Mouse (Mus musculus) neural tube, embryonic 15.5 days (tissue): Measurements from ENCODE around the gene Senp1. TPM values are rescaled to one million over a fixed set of nuclear protein-coding genes. Genes with fewer than 3 reads are reported as not detected.

Experiments
- ATAC-seq: fragments of 200-750 bp; cut with Nextera tagmentation; 2 replicates; pipeline ENCODE4 v1.8.0; 2017; ENCODE audit warnings: mild to moderate bottlenecking, moderate TSS enrichment, moderate library complexity; ENCODE audit not compliant: low FRiP score
- H3K27ac ChIP-seq: fragments of 300-500 bp; sonication (generic); replicated peaks from 2 replicates; pipeline ENCODE4 v1.5.1; 2015; ENCODE audit warnings: mild to moderate bottlenecking, inconsistent platforms
- H3K27me3 ChIP-seq: fragments of 300-500 bp; sonication (generic); replicated peaks from 2 replicates; pipeline ENCODE4 v1.6.1; 2015; ENCODE audit warnings: inconsistent platforms
- H3K36me3 ChIP-seq: fragments of 300-500 bp; sonication (generic); 2 replicates; pipeline ENCODE4 v1.6.1; 2015; ENCODE audit warnings: inconsistent platforms
- H3K4me1 ChIP-seq: fragments of 300-500 bp; sonication (generic); 2 replicates; pipeline ENCODE4 v1.6.1; 2015; ENCODE audit warnings: inconsistent platforms
- H3K4me2 ChIP-seq: fragments of 300-500 bp; sonication (generic); 2 replicates; pipeline ENCODE4 v1.6.1; 2015; ENCODE audit warnings: inconsistent platforms, mild to moderate bottlenecking, moderate library complexity
- H3K4me3 ChIP-seq: fragments of 300-500 bp; sonication (generic); replicated peaks from 2 replicates; pipeline ENCODE4 v1.5.1; 2015; ENCODE audit warnings: mild to moderate bottlenecking, inconsistent platforms
- H3K9ac ChIP-seq: fragments of 300-500 bp; sonication (generic); replicated peaks from 2 replicates; pipeline ENCODE4 v1.6.1; 2015; ENCODE audit warnings: mild to moderate bottlenecking, inconsistent platforms
- H3K9me3 ChIP-seq: fragments of 300-500 bp; sonication (generic); replicated peaks from 2 replicates; pipeline ENCODE4 v1.6.1; 2016; ENCODE audit warnings: inconsistent platforms
- WGBS: fragments of 180-500 bp; shearing (Covaris S2); methylation state at CpG from one replicate; pipeline ENCODE4 v1.1.7; 2015; ENCODE audit warnings: mixed read lengths; 5-methylcytosine and 5-hydroxymethylcytosine counted together
- polyA plus RNA-seq: library from polyadenylated mRNA; unstranded; fragments of >200 nt; fragmentation: Nextera tagmentation; extraction: Ambion mirVana; gene quantifications from 2 replicates; pipeline ENCODE4 v1.2.1, GENCODE M21; 2015

The Senp1 gene
- polyA plus RNA-seq, 1 experiment from 2014 or later: 16.8 TPM

GRCm38 (mm10) chr15:97992712-97993286 is 100.7 kb downstream of the Senp1 start:
- ATAC-seq: peak; percentile 95
- Histone ChIP-seq H3K4me2 (peak overlapping the region; percentile 68), H3K9ac (peak overlapping the region; percentile 55), H3K4me1 (peaks cover 64% of the 10 kb centered on the region), H3K27me3 (0 out of 2 replicates have a peak, but pooled peaks cover 1% of the 10 kb centered on the region), H3K9me3 (no peaks in the 10 kb centered on the region), H3K27ac (peak overlapping the region; percentile 88), H3K36me3 (no peaks in the 10 kb centered on the region), H3K4me3 (peak overlapping the region; percentile 34)
- 3% methylated on average over 18 of the region's 18 CpGs for WGBS

GRCm38 (mm10) chr15:97992027-97992711 is 101.4 kb downstream of the Senp1 start:
- no peaks in the 10 kb centered on the region for H3K27me3 ChIP-seq
- H3K4me2 ChIP-seq: peak overlapping the region; percentile 68
- peaks cover 61% of the 10 kb centered on the region for H3K4me1 ChIP-seq
- H3K27ac ChIP-seq: peak overlapping the region; percentile 88
- H3K36me3 ChIP-seq: no peaks in the 10 kb centered on the region
- WGBS: 40% methylated on average over 13 of the region's 13 CpGs
- peak overlapping the region; percentile 55; the same call in 1 of the 2 replicates for H3K9ac ChIP-seq
- ATAC-seq: peak; percentile 31
- H3K4me3 ChIP-seq: peak overlapping the region; percentile 34
- H3K9me3 ChIP-seq: no peaks in the 10 kb centered on the region

GRCm38 (mm10) chr15:97991285-97991895 is 102.2 kb downstream of the Senp1 start:
- Histone ChIP-seq H3K9me3 (no peaks in the 10 kb centered on the region), H3K4me2 (no peak overlapping the region), H3K36me3 (no peaks in the 10 kb centered on the region), H3K4me1 (peaks cover 54% of the 10 kb centered on the region), H3K9ac (no peak overlapping the region), H3K4me3 (no peak overlapping the region), H3K27me3 (no peaks in the 10 kb centered on the region), H3K27ac (no peak overlapping the region)
- no peak for ATAC-seq
- 18% methylated on average over 12 of the region's 12 CpGs for WGBS

GRCm38 (mm10) chr15:97990721-97991120 is 102.8 kb downstream of the Senp1 start:
- Histone ChIP-seq H3K4me1 (peaks cover 47% of the 10 kb centered on the region), H3K27ac (no peak overlapping the region), H3K9me3 (no peaks in the 10 kb centered on the region), H3K4me3 (no peak overlapping the region), H3K27me3 (no peaks in the 10 kb centered on the region), H3K36me3 (no peaks in the 10 kb centered on the region), H3K4me2 (no peak overlapping the region), H3K9ac (no peak overlapping the region)
- no peak for ATAC-seq
- WGBS: 21% methylated on average over 4 of the region's 4 CpGs

GRCm38 (mm10) chr15:97990124-97990523 is 103.4 kb downstream of the Senp1 start:
- peaks cover 44% of the 10 kb centered on the region for H3K4me1 ChIP-seq
- no peaks in the 10 kb centered on the region for H3K27me3 ChIP-seq
- no peaks in the 10 kb centered on the region for H3K36me3 ChIP-seq
- peak overlapping the region; percentile 32 for H3K4me2 ChIP-seq
- no peaks in the 10 kb centered on the region for H3K9me3 ChIP-seq
- ATAC-seq: no peak
- WGBS: 0% methylated on average over 6 of the region's 6 CpGs
- no peak overlapping the region for H3K9ac ChIP-seq
- H3K27ac ChIP-seq: 0 out of 2 replicates have a peak overlapping the region, but pooled peaks have one; percentile 45
- H3K4me3 ChIP-seq: no peak overlapping the region

- Histone ChIP-seq H3K27me3 (no peaks in the 10 kb centered on the region), H3K36me3 (no peaks in the 10 kb centered on the region), H3K9ac (no peak overlapping the region), H3K4me1 (peaks cover 44% of the 10 kb centered on the region), H3K9me3 (no peaks in the 10 kb centered on the region), H3K27ac (0 out of 2 replicates have a peak overlapping the region, but pooled peaks have one; percentile 45), H3K4me3 (no peak overlapping the region), H3K4me2 (no peak overlapping the region)
- ATAC-seq: no peak
- WGBS: 7% methylated on average over 1 of the region's 1 CpGs
Measured at GRCm38 (mm10) chr15:97989544-97989943, 104.0 kb downstream of the Senp1 start.

Other genes starting within 250 kb of the Senp1 start
- gene Hdac7, start 249.2 kb downstream of the Senp1 start, polyA plus RNA-seq: 26.5 and 32.1 TPM in 2 replicates
- 0.17 and 0.63 TPM in 2 replicates for gene Vdr, start 183.1 kb downstream of the Senp1 start, polyA plus RNA-seq
- 48.0 and 48.6 TPM in 2 replicates for gene Tmem106c, start 129.5 kb downstream of the Senp1 start, polyA plus RNA-seq
- 33.8 and 62.9 TPM in 2 replicates for gene Col2a1, start 89.0 kb downstream of the Senp1 start, polyA plus RNA-seq
- 85.6 and 94.3 TPM in 2 replicates for gene Pfkm, start 1.2 kb downstream of the Senp1 start, polyA plus RNA-seq
- 61.9 and 62.5 TPM in 2 replicates for gene Asb8, start 71.9 kb upstream of the Senp1 start, polyA plus RNA-seq
- gene Ccdc184, start 73.4 kb upstream of the Senp1 start, polyA plus RNA-seq: 98.5 and 116 TPM in 2 replicates
- not detected in 2 replicates for gene Olfr288, start 101.8 kb upstream of the Senp1 start, polyA plus RNA-seq
- 0.13 TPM in 1 of 2 replicates, not detected in the other for gene Gm44579, start 127.2 kb upstream of the Senp1 start, polyA plus RNA-seq
- gene Olfr287, start 127.3 kb upstream of the Senp1 start, polyA plus RNA-seq: 0.35 and 0.46 TPM in 2 replicates
- gene Olfr286, start 140.7 kb upstream of the Senp1 start, polyA plus RNA-seq: 0.06 TPM in 1 of 2 replicates, not detected in the other
- gene H1fnt, start 163.5 kb upstream of the Senp1 start, polyA plus RNA-seq: not detected in 2 replicates
- gene Zfp641, start 202.4 kb upstream of the Senp1 start, polyA plus RNA-seq: 10.3 and 11.6 TPM in 2 replicates
- not detected in 2 replicates for gene Olfr285, start 223.6 kb upstream of the Senp1 start, polyA plus RNA-seq
- gene Olfr284, start 247.2 kb upstream of the Senp1 start, polyA plus RNA-seq: not detected in 2 replicates